Mouse (Mus musculus): ENCODE measurements at regions not wholly inside any gene's neighbourhood (a gene's known extent, or its start where the extent isn't known, plus 50 kb on each side); places are given as distances from the start of the nearest gene placed in this dataset.

- no peak for TF ChIP-seq CTCF (IDR thresholded peaks at IDR 0.05; ENCODE audit: control insufficient read depth, insufficient read depth, insufficient replicate concordance, low read depth, low read length)
- TF ChIP-seq POLR2A (IDR thresholded peaks at IDR 0.05; ENCODE audit: control insufficient read depth, low read depth, low read length) = no peak
Measured at GRCm38 (mm10) chr15:25518025-25518928, 104.0 kb upstream of the Myo10 start.
